Mouse (Mus musculus) forebrain, embryonic 11.5 days (tissue): ENCODE data around the gene Ier5. TPM values are rescaled to one million over a fixed set of nuclear protein-coding genes. Genes with fewer than 3 reads are reported as not detected.
A peak's percentile ranks its signal among the peaks of the same experiment; 100 is the strongest.

Source experiments
- ATAC-seq: fragments of 200-750 bp; cut with Nextera tagmentation; replicated peaks from 2 replicates; pipeline ENCODE4 v1.8.0; 2017; ENCODE audit warnings: moderate TSS enrichment; ENCODE audit not compliant: low FRiP score
- DNase-seq: peaks from one replicate; pipeline ENCODE4 v3.0.0-alpha.2; 2017; ENCODE audit warnings: low spot score
- H3K27ac ChIP-seq: fragments of 300-500 bp; sonication (generic); 2 replicates; pipeline ENCODE4 v1.5.1; 2014; ENCODE audit warnings: low read depth, low read length
- H3K27me3 ChIP-seq: fragments of 300-500 bp; sonication (generic); 2 replicates; pipeline ENCODE4 v1.6.1; 2014; ENCODE audit warnings: mild to moderate bottlenecking, low read length, mixed read lengths; ENCODE audit not compliant: control insufficient read depth, insufficient read depth
- H3K36me3 ChIP-seq: fragments of 300-500 bp; sonication (generic); 2 replicates; pipeline ENCODE4 v1.6.1; 2014; ENCODE audit warnings: mild to moderate bottlenecking, low read length, moderate library complexity, mixed read lengths; ENCODE audit not compliant: control insufficient read depth, insufficient read depth
- H3K4me1 ChIP-seq: fragments of 300-500 bp; sonication (generic); replicated peaks from 2 replicates; pipeline ENCODE4 v1.6.1; 2014; ENCODE audit warnings: low read length, mixed read lengths; ENCODE audit not compliant: control insufficient read depth, insufficient read depth
- H3K4me2 ChIP-seq: fragments of 300-500 bp; sonication (generic); 2 replicates; pipeline ENCODE4 v1.6.1; 2014; ENCODE audit warnings: low read depth, mild to moderate bottlenecking, low read length, moderate library complexity, mixed read lengths; ENCODE audit not compliant: severe bottlenecking
- H3K4me3 ChIP-seq: fragments of 300-500 bp; sonication (generic); 2 replicates; pipeline ENCODE4 v1.5.1; 2014; ENCODE audit warnings: low read depth, low read length
- H3K9ac ChIP-seq: fragments of 300-500 bp; sonication (generic); 2 replicates; pipeline ENCODE4 v1.6.1; 2014; ENCODE audit warnings: low read length
- H3K9me3 ChIP-seq: fragments of 300-500 bp; sonication (generic); 2 replicates; pipeline ENCODE4 v1.6.1; 2016; ENCODE audit warnings: low read length, mixed read lengths; ENCODE audit not compliant: control insufficient read depth
- WGBS: fragments of 180-500 bp; shearing (Covaris S2); extraction: QIAGEN DNeasy Blood & Tissue Kit; methylation state at CpG from one replicate; pipeline ENCODE4 v1.1.7; 2014; 5-methylcytosine and 5-hydroxymethylcytosine counted together
- polyA plus RNA-seq: library from polyadenylated mRNA; unstranded; fragments of >200 nt; fragmentation: Nextera tagmentation; extraction: Ambion mirVana; gene quantifications from 2 replicates; pipeline ENCODE4 v1.2.1, GENCODE M21; 2014

The Ier5 gene
- polyA plus RNA-seq, 1 experiment from 2014 or later, result 19.4 TPM

DNA sequence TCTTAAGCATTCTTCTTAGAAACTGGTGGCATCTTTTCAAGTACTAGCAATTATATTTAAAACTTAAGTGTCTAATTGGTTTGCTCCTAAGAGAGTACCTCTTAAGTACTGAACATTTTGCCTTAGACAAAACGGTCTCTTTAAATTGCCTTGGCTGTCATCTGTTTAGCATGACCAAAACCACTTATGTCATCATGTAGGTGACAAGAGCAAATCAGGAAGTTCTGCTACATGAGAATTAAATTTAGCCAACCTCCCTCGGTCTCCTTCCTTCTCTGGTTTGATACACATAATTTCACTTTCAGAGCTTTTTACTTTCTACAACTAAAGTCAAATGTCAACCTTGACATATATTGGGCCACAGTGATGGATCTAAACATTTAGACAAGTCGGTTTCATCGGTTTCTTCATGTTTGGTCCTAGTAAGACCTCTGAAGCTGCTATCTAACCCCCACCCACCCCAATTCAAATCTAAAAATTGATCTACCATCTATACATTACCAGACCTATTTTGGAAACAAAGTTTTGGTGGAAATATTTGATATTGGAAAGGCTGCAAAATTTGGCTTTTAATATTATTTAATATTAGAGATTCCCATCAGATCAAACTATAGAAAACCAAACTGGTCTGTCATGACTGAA, 2.7 kb downstream of the Ier5 start:
- H3K9ac ChIP-seq, result no peak overlapping the region
- DNase-seq (no peak), ATAC-seq (no peak)
- H3K27ac ChIP-seq, result no peak overlapping the region
- H3K27me3 ChIP-seq, result no peaks in the 10 kb centered on the region
- H3K36me3 ChIP-seq, result no peaks in the 10 kb centered on the region; the same call in 1 of the 2 replicates
- peaks cover 14% of the 10 kb centered on the region; the same call in 1 of the 2 replicates for H3K4me1 ChIP-seq
- H3K9me3 ChIP-seq, result no peaks in the 10 kb centered on the region
- 87% methylated on average over 4 of the region's 4 CpGs for WGBS
- peak overlapping the region; percentile 79 for H3K4me2 ChIP-seq
- no peak overlapping the region for H3K4me3 ChIP-seq

DNA sequence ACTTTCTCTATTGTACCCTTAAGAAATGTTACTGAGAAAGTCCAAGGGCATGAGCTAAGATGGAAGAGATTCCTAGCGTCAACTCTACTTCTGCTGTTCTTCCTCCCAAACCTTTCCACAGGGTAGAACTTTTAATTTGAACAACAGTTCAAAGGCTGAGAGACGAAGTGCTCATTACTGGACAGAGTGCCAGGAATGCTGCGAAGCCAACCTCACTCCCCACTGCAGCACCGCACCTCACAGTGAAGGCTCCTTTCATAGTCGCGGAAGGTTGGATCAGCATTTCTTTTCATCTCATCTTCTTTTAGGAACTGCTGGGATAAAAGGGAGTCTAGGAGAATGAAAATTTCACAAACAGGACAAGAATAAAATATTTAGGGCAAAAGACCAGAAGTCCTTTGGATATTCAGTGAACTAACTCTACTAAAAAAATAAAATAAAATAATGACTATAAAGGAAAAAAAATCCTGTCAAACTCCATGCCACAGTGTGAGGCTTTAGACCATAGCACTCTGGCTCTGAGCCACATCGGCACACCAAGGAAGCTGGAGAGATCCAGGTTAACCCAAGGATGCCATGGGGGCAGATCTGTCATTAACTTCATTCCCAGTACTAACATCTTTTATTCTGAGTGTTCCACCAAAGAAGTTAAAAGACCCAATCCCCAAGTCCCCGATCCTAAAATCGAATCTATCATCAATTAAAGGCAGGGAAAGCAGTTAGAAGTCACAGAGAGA, 5.3 kb downstream of the Ier5 start:
- no peak overlapping the region for H3K27ac ChIP-seq
- no peak overlapping the region for H3K4me2 ChIP-seq
- H3K9ac ChIP-seq, result no peak overlapping the region
- DNase-seq, result no peak
- no peaks in the 10 kb centered on the region for H3K9me3 ChIP-seq
- H3K4me3 ChIP-seq, result no peak overlapping the region
- ATAC-seq, result no peak
- H3K4me1 ChIP-seq, result peaks cover 15% of the 10 kb centered on the region; the same call in 1 of the 2 replicates
- H3K27me3 ChIP-seq, result no peaks in the 10 kb centered on the region
- no peaks in the 10 kb centered on the region; the same call in 1 of the 2 replicates for H3K36me3 ChIP-seq
- WGBS, result 43% methylated on average over 9 of the region's 9 CpGs

DNA sequence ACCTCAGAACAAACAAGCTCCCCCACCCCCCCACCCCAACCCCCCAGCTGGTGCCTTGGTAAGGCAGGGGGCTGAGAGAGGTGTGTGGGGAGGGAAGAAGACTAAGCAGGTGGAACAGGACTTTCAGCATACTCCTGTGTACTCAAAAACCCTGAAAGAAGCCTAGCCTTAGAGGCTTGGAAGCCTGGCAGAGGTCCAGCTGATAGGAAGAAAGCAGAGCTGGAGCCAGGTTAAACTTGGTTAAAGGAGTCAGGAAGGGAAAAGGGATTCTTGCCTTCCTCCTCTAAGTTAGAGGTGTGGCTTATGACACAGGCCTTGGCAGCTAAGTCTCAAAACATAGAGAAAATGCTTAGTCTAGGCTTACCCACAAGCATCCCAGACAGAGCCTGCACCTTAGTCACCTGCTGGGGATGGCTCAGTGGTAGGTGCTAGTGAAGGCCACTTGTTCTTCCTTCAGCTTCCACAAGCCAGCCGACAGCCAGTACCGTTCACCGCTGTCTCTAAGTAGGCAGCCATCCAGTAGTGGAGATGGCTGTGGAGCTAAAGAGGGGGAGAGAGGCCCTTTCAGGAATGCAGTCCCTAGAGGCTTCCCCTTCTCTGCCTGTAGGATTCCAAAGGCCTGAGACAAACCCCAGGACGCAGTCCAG, 6.2 kb downstream of the Ier5 start:
- H3K27ac ChIP-seq, result no peak overlapping the region; the same call in 1 of the 2 replicates
- H3K27me3 ChIP-seq, result no peaks in the 10 kb centered on the region
- 32% methylated on average over 4 of the region's 4 CpGs for WGBS
- no peak overlapping the region for H3K4me3 ChIP-seq
- H3K4me1 ChIP-seq, result peaks cover 15% of the 10 kb centered on the region; the same call in 1 of the 2 replicates
- no peak overlapping the region for H3K4me2 ChIP-seq
- no peak overlapping the region for H3K9ac ChIP-seq
- no peak for DNase-seq
- no peak for ATAC-seq
- H3K36me3 ChIP-seq, result no peaks in the 10 kb centered on the region; the same call in 1 of the 2 replicates
- no peaks in the 10 kb centered on the region for H3K9me3 ChIP-seq

DNA sequence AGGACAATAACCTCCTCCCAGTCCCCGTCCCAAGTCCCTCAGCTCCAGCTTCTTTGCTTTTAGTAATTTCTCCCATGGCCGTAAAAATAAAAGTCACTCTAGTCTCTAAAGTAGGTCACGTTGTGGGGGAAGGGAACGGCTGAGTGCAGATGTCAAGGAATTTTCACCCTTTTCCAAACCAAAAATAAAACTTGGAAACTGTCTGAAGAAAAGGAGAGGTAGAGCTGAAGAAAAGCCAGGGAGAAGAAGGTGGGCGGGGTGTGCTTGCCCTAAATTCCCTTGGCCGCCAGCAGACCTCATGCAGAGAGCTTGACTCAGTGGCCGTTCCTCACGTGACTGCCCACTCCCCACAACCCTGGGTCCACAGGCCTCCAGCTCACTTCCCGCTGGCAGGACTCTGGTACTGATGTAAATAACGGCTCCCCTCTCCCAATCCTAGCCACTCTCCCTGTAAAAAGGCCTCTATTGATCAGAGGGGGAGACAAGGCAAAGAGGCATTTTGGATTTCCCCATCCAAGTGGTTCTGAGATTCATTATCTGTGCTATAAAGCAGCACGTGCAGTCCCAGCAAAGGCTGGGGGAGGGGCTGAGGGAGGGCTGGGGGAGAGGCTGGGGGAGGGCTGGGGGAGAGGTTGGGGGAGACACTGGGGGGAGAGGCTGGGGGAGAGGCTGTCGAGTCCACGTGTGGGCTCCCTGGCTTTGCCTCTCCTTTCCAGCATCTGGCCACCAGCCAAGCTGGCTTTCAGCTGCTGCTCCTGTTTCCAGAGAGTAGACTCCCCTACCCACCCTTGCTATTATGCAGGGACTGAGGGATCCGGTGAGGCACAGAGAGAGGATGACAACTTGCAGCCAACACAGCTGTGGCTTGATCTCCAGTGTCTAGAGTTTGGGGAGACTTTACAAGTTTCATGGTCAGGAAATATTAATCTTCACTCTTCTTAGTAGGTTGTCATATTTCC, 7.3 kb downstream of the Ier5 start:
- ATAC-seq (peak; percentile 79), DNase-seq (peak; percentile 75)
- H3K4me3 ChIP-seq, result no peak overlapping the region
- 23% methylated on average over 14 of the region's 14 CpGs for WGBS
- 0 out of 2 replicates have a peak overlapping the region, but pooled peaks have one; percentile 9 for H3K9ac ChIP-seq
- peaks cover 16% of the 10 kb centered on the region; the same call in 1 of the 2 replicates for H3K4me1 ChIP-seq
- peak overlapping the region; percentile 25; the same call in 1 of the 2 replicates for H3K27ac ChIP-seq
- no peaks in the 10 kb centered on the region for H3K27me3 ChIP-seq
- H3K4me2 ChIP-seq, result no peak overlapping the region
- H3K36me3 ChIP-seq, result no peaks in the 10 kb centered on the region; the same call in 1 of the 2 replicates
- H3K9me3 ChIP-seq, result no peaks in the 10 kb centered on the region

DNA sequence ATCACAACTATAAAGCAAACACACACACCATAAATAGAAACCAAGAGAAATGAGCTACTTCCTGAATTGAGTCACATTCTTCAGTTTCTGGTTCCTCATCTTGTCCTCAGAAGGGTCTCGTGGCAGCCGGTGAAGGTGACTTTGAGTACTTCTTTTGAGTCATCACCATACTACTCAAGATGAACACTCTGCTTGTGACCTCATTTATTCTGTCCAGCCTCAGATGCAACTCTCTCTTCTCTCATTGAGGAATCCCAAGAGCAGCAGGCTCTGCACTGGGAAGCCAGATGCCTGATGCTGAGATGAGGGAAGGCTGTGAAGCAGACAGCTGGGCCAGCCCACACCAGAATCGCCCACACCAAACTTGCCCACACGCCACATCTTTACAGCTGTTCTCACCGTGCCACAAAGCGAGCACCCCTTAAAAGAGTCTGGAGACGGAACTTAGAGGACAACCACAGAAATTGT, 8.0 kb downstream of the Ier5 start:
- no peaks in the 10 kb centered on the region for H3K27me3 ChIP-seq
- DNase-seq, result no peak
- H3K4me1 ChIP-seq, result peaks cover 19% of the 10 kb centered on the region; the same call in 1 of the 2 replicates
- H3K36me3 ChIP-seq, result no peaks in the 10 kb centered on the region; the same call in 1 of the 2 replicates
- no peaks in the 10 kb centered on the region for H3K9me3 ChIP-seq
- WGBS, result 83% methylated on average over 7 of the region's 7 CpGs
- no peak overlapping the region for H3K9ac ChIP-seq
- no peak for ATAC-seq
- H3K27ac ChIP-seq, result no peak overlapping the region
- H3K4me3 ChIP-seq, result no peak overlapping the region
- H3K4me2 ChIP-seq, result no peak overlapping the region

DNA sequence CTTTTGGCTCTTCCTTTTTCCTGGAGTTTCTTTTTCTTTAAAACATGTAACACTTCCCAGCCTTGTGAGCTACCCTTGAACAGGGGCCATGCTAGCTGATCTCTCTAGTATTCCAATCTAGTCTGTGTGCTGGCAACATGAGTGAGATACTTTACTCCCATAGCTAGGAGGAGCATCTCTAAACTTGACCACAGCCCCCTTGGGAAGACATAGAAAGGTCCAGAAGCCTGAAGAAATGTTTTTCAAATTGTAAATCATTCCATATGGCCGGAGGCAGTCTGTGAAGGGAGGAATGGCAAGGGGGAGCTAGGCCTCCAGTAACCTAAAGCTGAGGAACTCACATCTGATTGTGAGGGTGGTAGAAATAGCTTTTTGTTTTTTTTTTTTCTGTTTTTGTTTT, 8.7 kb downstream of the Ier5 start:
- Histone ChIP-seq H3K9ac (no peak overlapping the region), H3K4me2 (no peak overlapping the region), H3K27me3 (no peaks in the 10 kb centered on the region), H3K9me3 (no peaks in the 10 kb centered on the region), H3K27ac (no peak overlapping the region), H3K36me3 (no peaks in the 10 kb centered on the region; the same call in 1 of the 2 replicates), H3K4me3 (no peak overlapping the region), H3K4me1 (peaks cover 25% of the 10 kb centered on the region)
- DNase-seq (no peak), ATAC-seq (no peak)
- WGBS, result 73% methylated on average over 1 of the region's 1 CpGs

DNA sequence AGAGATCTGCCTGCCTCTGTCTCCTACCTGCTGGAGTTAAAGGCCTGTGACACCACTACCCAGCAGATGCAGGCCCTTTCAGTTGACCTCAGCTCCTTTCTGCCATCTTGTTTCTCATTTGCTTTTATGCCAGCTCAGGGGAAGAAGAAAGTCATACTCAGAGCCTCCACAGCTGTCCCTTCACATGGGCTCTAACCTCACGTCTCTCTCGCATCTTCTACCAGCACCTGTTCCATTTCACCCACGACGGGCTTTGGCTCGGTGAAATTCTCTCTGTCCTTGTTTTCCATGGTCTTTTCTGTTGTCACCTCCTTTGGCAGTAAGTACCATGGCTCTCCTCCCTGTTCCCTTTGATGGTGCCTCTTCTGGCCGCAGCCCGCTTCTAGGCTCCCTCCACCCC, 9.1 kb downstream of the Ier5 start:
- Histone ChIP-seq H3K9me3 (no peaks in the 10 kb centered on the region), H3K27ac (no peak overlapping the region), H3K4me3 (no peak overlapping the region), H3K4me1 (peaks cover 29% of the 10 kb centered on the region), H3K9ac (no peak overlapping the region), H3K4me2 (no peak overlapping the region), H3K27me3 (no peaks in the 10 kb centered on the region), H3K36me3 (no peaks in the 10 kb centered on the region)
- ATAC-seq (no peak), DNase-seq (no peak)
- WGBS, result 92% methylated on average over 7 of the region's 7 CpGs
